Mouse (Mus musculus) ES-Bruce4 (cell line): Measurements from ENCODE around the gene Olfr718-ps1.
"Not testable (repeated sequence)": the region's sequence is repeated elsewhere in the genome, so short reads cannot be mapped to it uniquely, and the experiment has no call there.

ENCODE experiments used
- CTCF ChIP-seq: IDR thresholded peaks from one replicate; pipeline ENCODE4 v1.8.1; 2011; ENCODE audit warnings: low read depth, low read length
- EP300 ChIP-seq: IDR thresholded peaks from 2 replicates; pipeline ENCODE4 v1.6.1; 2011; ENCODE audit warnings: low read depth, low read length; ENCODE audit not compliant: insufficient read depth

- not testable (repeated sequence) for TF ChIP-seq EP300, CTCF
These were observed 47.4 kb upstream of the Olfr718-ps1 start for GRCm38 (mm10) chr5:143194747-143195146.
